Mouse (Mus musculus): ENCODE results near the gene Slc17a4.

Slc17a4 gene

DNA sequence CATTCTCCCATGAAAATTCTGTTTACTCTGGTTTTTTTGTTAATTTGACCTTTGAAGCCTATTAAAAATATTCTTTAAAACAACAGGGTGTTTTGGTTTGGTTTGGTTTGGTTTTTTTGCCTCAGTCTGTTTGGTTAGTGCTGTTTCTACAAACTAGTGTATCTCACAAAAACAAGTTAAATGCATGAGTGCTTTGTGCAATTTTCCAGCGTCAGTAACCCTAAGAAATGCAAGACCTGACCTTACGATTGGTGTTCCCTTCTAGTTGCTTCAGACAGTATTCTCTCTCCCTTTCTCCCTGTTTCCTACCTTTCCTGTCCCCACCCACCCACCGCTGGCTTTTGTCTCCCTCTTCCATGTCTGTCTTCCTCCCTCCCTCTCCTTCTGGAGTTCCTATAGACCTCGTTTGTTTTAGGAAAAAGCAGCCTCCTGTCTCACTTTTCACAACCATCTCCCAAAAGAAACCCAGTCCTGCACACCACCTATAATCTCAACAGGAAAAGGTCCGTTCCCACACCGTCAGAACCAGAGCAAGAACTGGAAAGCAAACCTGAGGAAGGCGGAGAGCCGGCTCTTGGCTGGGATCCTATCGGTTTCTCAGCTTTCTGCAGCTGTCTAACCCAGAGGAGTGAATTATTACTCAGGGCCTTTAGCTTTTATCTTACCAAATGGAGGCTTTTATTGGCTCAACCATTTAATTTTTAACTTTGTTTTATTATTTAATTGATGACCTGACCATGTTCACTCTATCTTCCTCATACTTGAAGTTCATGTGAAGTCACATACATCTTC is at the start of gene Slc17a4:
Slc17a4 (minus strand) TSS at position 634 of the 792 bp plus-strand sequence.
- DNase-seq, result no peak

DNA sequence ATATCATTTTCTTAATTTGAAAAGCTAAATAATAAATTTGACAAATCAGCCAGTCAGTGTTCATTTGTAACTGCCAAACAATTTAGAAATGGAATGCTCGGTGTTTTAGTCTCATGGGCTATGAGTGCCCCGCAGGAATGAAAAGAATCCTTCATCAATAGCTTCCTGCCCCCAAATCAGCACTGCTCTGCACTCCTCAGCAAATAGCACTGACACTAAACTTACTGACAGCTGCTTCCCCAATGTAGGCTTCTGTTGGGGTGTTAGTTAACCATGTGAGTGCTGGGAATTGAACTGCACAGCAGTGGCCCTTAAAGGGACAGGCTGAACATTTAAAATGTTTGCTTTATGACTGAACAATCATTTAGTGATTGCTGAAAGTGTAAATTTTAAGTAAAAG is 45.0 kb upstream of the Slc17a4 start:
- DNase-seq, result no peak

DNA sequence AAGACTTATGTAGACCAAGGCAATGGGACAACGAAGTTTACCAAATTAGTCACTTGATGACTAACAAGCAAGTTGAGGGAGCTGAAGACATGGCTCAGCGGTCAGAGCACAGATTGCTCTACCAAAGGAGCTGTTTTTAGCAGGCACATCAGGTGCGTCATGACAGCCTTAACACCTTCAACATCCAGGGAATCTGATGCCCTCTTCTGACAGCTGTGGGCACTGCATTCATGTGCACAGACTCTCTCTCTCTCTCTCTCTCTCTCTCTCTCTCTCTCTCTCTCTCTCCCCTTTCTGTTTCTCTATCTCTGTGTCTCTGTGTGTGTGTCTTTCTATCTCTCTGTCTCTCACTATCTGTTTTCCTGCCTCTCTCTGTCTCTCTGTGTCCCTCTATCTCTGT is 36.1 kb upstream of the Slc17a4 start:
- DNase-seq, result peak in 1 of 2 experiments; percentile 29

DNA sequence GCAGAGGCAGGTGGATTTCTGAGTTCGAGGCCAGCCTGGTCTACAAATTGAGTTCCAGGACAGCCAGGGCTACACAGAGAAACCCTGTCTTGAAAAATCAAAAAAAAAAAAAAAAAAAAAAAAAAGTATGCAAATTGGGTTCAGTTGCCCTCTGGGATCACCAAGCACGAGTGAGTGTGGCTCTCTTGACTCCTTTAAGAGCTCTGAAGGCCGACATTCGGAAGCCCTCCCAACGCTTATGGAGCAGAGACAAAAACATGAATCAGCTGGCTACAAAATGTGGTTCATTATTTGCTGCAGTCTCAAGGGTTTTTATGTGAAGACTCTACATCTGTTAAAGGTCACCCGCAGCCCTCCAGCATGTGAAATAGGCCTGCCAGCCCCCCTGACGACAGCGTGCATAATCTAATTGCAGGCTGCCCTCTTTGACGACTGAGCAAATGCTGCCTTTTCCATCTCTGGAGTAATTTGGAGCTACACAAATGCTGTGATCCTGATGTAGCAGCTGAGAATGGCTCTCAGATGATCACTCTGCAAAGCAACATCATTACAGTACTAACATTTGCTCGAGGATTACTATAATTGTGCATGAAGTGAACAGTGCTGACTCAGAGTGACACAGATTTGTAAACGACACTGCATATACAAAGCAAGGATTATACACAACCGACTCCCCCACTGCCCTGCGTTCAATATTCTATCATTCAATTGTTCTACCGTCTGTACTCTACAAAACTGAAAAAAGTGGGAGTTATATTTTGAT is 34.9 kb upstream of the Slc17a4 start:
- peak; percentile 7 to 18 for DNase-seq

DNA sequence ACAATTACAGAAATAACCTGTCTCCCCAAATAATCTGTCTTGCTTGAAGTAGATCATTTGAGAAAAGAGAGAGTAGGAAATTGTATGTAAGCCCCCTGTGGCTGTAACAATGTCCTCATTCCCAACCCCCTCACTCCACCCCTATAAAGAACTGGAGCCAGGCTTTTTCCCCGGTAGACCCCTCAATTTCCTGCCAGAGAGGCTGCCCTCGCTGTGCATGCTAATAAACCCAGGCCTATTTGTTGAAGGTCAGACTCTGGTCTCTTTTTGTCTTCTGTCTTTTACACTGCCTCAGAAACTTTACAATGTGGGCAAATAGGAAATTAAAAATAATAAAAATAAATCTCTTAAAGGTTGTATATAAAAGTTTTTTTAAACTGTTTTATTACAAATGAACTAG is 31.4 kb upstream of the Slc17a4 start:
- DNase-seq, result no peak

DNA sequence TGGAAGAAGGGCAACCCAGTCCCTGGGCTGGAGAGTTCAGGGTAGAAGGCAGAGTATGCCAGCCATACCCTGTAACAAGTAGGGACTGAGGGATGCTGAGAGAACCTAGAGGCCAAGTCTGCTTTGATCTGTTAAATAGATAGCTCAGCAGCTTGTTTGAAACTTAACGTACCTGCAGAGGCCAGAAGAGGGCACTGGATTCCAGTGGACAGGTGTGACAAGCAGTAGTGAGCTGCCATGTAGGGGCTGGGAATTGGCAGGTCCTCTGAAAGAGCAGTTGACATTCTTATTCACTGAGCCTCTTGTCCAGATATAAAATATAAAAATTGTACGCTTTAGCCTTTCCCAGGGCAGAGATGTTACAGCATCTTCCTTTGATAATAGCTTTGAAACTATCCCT is 28.1 kb upstream of the Slc17a4 start:
- peak in 1 of 2 experiments; percentile 6 for DNase-seq

DNA sequence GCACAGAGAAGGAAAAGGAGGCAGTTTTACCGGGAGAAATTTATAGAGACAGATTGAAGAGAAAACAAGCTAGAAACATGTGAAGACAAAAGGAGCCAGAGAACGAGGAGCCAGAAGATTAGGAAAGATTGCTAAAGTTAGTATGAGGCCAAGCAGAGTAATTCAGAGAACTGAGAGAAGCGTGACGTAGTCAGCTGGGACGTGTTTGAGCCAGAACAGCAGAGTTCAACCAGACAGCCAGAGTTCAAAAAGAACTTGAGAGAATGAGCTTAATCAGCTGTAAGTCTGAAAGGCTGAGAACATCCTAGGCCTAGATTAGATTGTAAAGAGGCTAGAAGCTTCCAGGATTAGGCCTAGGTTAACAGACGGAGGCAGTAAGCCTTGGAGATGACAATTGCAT is 25.5 kb upstream of the Slc17a4 start:
- DNase-seq, result no peak

DNA sequence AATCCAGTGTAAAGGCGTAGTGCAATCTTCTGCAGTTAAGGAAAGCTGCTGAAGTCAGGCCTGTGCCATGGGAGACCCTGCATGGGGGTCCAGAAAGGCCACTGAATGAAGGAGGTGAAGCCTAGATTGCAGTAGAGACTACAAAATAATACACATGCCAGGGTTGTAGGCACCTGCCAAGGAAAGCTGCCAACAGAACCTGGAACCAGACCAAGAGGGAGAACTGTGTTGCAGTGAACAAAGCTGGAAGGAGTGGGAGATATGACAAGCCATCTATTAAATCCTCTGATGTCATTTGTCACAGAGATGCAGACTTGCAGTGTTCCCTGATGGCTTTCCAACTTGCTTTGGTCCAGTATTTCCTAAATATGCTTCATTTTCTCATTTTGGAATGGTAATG is 23.9 kb upstream of the Slc17a4 start:
- peak; percentile 95 to 97 for DNase-seq

DNA sequence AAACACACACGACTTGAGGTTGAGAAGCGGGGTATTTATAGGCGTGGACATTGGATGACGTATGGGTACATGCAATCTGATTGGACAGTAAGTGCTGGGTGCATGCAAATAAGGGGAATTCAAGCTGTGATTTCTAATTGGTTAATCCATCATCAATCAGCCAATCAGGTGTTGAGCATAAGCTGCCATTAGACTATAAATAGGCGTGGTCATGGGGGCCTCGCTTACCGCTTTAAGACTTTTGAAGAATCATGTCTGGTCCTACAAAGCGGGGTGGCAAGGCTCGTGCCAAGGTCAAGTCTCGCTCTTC is 19.4 kb upstream of the Slc17a4 start, which contains the start of gene Hist1h2aa:
Hist1h2aa (plus strand) TSS at position 252 of the 310 bp plus-strand sequence.
- DNase-seq, result no peak

DNA sequence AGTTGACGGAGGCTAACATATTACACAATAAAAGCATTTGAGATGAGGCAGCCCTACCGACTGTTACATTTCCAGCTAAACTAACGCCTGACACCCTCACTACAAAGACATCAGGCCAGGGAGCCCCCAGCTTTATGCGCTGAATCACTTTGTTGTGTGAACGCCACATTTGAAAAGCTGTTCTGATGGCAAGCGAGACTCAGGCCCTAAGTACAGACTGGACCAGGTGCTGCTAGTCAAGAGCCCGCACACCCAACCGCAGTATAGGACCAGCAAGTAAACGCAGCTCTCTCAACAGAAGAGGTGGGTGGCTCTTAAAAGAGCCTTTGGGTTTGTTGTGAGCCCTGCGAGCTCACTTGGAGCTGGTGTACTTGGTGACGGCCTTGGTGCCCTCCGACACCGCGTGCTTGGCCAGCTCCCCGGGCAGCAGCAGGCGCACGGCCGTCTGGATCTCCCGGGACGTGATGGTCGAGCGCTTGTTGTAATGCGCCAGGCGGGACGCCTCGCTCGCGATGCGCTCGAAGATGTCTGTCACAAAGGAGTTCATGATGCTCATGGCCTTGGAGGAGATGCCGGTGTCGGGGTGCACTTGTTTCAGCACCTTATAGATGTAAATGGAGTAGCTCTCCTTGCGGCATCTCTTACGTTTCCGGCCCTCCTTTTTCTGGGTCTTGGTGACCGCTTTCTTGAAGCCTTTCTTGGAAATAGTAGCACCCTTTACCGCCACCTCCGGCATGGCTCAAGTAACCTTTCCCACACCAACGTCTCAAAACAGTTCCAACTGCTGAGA is 18.8 kb upstream of the Slc17a4 start, which contains the start of gene Hist1h2ba:
Hist1h2ba (minus strand) TSS at position 736 of the 790 bp plus-strand sequence.
- no peak for DNase-seq

DNA sequence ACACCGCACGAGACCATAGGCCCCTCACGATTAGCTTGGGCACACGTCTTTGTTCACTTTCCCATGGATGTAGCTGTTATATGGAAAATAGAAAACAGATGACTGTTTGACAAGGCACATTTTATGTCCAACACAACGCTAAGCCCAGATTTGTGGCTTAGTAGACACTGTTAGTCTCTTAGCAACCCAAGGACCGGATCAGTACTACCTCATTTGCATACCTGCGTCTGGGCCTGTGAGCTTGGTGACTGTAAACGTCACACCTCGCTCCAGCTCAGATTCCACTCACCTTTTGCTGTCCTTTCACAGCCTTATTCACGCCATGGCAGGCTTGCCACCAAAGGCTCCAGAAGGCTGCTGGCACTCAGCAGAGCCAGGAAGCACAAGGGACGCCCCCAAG is 16.1 kb upstream of the Slc17a4 start:
- no peak for DNase-seq

DNA sequence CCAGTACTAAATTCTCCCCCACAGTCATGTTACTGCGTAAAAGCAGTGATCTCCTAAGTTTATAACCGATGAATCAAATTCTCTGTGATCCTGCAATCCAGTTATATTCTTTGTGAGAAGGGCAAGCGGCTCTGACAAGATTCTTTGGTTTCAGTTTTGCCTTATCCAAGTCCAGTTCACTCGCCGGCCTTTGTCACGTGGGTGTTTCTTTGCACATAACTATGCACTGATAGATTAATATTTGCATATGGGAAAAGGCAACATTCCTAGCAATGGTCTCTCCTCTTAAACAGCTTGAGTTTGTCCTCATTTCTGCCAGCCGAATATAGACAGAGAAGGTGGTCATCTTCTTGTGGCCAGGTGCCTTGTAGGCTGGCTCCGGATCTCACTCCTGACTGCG is 15.7 kb upstream of the Slc17a4 start:
- DNase-seq, result no peak

DNA sequence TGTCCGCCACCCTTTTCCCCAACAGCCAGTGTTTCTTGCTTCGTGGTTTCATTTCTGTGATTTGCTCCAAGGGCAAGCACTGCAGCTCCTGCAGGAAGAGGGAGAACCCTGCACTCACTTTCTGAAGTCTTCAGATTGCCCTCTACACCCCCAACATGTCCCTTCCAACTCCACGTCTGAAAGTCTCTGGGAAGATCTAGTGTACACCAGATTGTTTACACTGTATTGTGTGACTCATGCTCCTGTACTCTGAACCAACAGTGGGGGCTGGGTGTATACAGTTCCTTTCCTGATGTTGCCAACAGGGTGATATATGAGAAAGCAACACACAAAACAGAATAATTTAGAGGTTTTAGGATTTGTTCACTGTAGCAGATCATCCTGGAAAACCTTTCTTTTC is 13.8 kb upstream of the Slc17a4 start:
- DNase-seq, result no peak

DNA sequence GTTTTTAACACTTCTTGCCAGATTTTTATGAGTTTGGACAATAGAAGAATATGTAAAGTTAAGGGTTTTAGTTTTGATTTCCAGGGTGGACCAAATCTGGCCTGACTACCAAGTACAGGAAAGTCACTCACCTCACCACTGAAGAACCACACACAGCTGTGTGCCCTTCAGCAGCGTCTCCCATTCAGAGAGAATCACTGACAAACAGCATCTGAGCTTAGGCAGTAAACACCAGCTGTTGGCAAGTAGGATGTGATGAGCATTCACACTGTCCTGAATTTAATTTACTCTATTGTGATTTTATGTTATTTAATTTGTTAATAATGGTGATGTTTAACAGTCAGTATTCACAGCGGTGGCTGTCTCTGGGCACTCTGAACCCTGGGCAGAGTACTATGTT is 11.0 kb upstream of the Slc17a4 start:
- DNase-seq, result no peak

DNA sequence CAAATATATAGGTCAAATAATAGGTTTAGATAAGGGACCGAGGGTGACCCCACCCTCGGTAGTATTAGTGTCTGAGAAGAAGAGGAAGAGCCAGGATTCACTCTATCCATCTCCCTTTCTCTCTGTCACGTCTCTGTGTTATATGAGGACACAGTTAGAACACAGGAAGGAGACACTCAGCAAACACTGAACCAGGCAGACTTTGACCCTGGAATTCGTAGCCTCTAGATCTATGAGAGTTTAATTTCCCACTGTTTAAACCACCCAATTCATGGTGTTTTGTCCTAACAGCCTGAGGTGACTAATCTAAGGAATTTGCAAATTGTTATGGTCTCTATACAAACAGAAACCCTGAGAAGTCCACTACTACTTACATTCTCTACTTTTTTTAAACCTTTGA is 2.9 kb upstream of the Slc17a4 start:
- DNase-seq, result no peak

DNA sequence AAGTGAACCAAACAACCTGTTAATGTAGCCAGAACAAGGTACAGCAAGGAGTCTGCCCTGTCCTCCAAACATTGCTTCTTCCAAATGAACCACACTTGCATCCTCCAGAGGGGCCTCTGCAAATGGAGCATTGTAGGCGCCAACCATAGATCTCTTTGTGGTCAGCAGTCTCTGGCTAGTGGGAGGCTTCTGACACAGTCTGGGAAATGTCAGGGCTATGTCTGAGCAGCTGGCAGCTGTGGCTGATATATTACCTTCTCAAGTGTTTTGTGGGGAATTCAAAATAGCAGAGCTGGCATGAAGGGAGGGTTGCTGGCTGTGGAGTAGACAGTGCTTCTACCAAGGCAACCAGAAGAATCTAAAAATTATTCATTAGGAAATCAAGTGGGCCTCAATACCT is 1.3 kb upstream of the Slc17a4 start:
- no peak for DNase-seq

DNA sequence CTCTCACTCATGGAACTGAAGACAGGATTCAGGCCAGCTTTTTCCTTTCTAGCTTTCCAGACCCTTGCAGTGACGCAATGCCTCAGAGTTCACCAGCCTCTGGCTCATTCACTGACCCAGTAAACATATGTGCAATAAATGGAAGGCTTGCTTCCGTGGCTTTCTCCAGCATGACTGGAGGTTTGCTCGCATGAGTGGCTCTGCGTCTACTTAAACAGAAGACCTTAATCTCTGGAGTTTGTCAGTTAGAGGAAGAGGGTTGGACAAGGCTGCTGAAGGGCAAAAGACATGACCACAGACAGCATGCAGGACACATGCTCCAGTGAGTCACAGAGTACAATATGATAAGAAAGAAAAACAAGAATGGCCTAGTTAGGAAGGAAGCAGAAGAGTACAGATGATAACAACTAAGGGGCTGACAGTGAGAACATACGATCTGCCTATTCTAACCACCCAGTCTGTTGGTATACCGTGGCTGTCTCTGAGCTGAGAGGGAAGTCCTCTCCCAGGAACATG is 960 bp downstream of the Slc17a4 start:
- no peak for DNase-seq

DNA sequence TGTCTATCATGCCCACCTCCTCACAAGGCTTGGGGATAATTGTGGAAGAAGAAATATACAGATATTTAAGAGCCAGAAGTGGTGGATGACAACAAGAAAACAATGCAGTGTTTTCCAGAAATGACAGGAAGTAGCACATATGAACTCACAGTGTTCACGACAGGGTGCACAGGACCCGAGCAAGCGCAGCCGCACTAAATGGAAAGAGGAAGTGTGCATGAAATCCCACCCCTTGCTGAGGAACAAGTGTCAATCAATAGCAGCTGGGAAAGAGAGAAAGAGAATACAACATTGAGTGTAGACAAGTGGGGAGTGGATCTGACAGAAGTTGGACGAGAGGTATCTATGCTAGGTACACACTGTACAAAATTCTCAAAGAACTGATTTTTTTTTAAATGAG is 3.5 kb downstream of the Slc17a4 start:
- no peak for DNase-seq

DNA sequence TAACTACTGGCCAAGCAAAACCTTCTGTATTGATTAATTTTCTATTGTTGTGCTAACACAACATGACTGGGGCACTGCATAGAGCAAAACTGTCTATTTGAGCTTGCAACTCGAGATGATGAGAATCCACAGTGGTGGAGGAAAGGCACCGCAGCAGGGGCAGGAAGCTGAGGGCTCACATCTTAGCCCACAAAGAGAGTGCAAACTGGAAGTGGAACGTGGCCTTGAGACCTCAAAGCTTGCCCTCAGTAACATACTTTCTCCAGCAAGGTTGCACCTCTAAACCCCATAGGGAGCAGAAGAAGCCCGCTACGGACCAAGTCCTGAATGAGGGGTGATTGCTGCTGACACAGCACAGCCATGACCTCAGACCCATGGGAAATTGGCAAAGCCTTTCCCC is 4.7 kb downstream of the Slc17a4 start:
- no peak for DNase-seq

DNA sequence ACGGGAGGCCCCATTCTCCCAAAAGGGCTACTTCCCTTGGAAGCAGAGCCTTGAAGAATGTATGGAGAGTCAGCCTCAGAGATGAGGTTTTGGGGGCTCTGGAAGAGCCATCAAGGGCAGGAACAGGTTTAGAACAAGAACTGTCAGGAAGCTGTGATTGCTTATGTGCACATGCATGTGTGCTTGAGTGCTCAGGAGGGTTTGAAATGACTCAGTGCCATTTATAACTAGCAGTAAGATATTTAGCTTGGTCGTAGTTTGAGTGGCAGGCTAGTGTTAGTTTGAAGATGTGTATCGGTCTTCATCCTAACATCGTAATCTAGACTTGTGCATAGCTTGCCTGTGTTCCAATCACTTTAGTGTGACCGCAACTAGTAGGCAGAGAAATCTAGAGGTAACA is 7.9 kb downstream of the Slc17a4 start:
- no peak for DNase-seq

DNA sequence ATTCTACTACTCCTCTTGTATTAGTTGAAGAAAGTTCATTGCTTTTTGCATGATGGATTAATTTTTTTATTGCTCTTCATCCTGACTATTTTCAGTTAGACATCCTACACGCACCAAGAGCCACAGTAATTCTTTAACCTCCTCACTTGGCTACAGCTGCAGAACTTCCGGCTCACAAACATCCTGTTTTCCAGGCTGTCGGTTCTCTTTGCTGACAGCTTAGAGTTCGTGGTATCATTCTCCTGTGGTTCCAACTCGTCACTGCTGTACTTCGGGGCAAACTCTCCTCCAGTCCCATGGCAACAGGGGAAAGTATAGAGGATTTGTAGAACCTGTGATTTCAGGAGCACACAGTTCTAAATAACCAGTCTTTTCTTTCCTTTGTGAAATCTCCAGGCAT is 16.6 kb downstream of the Slc17a4 start:
- DNase-seq, result no peak

DNA sequence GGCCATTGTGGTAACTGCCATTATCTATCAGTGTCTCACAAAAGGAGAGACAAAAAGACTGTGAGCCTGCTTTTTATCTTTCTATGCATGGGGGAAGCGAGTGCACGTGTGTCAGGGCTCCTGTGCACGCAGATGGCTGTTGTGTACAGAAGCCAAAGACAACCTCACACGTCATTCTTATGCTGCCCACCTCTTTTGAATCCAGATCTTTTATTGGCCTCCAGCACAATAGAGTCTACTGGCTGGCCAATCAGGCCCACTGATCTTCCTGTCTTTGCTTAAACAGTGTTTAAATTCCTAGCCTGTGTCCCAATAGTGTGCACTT is 21.6 kb downstream of the Slc17a4 start:
- peak in 1 of 2 experiments; percentile 2 for DNase-seq

DNA sequence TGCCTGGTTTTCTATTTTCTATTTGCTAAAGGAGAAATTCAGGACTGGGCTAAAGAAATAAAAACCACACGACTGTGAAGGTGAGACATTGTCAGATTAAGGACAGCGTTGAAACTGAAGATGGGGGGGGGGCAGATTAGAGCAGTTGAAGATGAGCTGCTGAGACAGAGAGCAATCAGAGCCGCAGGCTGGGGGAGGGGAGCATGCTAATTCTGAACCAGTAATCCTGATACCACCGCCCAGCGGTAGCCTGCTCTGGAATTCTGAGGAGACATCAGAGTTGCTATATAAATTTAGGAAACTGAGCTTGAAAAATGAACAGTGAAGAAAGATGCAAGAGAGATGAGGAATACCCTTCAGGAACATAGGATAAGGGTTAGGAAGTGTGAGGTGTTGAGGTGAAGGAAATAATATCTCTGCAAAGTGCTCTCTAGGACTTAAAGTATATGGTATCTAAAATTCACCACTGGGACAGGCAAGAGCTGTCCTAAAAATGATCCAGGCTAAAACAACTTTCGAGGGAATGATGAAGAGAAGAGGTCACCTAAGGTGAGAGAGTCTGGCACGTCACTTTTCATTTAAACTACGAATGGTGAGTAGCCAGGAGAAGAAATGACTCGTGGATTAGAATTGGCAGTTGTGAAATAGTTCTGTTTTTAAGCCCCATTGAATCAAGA is 22.1 kb downstream of the Slc17a4 start:
- DNase-seq, result peak; percentile 1 to 11

Measured in cerebellum, postnatal 14 days (tissue).